Mouse (Mus musculus): ENCODE results near the gene Smtn. TPM values are rescaled to one million over a fixed set of nuclear protein-coding genes. Genes with fewer than 3 reads are reported as not detected.

The Smtn gene
- polyA plus RNA-seq, 1 experiment from 2014 or later: 75.1 TPM

- ATAC-seq: no peak
- H3K4me3 ChIP-seq (ENCODE audit: low read depth, low read length): no peak overlapping the region
- no peak for TF ChIP-seq CTCF (IDR thresholded peaks at IDR 0.05; ENCODE audit: low read depth)
- no peak overlapping the region for H3K9ac ChIP-seq (ENCODE audit: low read depth, low read length)
- no peak overlapping the region for H3K4me2 ChIP-seq (replicated peaks; ENCODE audit: low read depth)
- H3K27ac ChIP-seq (ENCODE audit: low read depth, low read length): peak overlapping the region; percentile 37
- H3K27me3 ChIP-seq (replicated peaks; ENCODE audit: control insufficient read depth, insufficient read depth, low read length): no peaks in the 10 kb centered on the region
- no peaks in the 10 kb centered on the region for H3K9me3 ChIP-seq (ENCODE audit: control insufficient read depth)
- WGBS: 45% methylated on average over 2 of the region's 2 CpGs
- H3K4me1 ChIP-seq (replicated peaks; ENCODE audit: control insufficient read depth, insufficient read depth, low read length): peaks cover 5% of the 10 kb centered on the region; the same call in 1 of the 2 replicates
- H3K36me3 ChIP-seq (ENCODE audit: control insufficient read depth, insufficient read depth): no peaks in the 10 kb centered on the region
Measured at GRCm38 (mm10) chr11:3510321-3510720, 30.1 kb downstream of the Smtn start.

GRCm38 (mm10) chr11:3509181-3510085 is 31.0 kb downstream of the Smtn start:
- no peaks in the 10 kb centered on the region for H3K36me3 ChIP-seq (ENCODE audit: control insufficient read depth, insufficient read depth)
- peaks cover 9% of the 10 kb centered on the region; the same call in 1 of the 2 replicates for H3K4me1 ChIP-seq (replicated peaks; ENCODE audit: control insufficient read depth, insufficient read depth, low read length)
- 0 out of 2 replicates have a peak overlapping the region, but pooled peaks have one; percentile 7 for H3K4me2 ChIP-seq (replicated peaks; ENCODE audit: low read depth)
- no peak overlapping the region for H3K9ac ChIP-seq (ENCODE audit: low read depth, low read length)
- no peaks in the 10 kb centered on the region for H3K9me3 ChIP-seq (ENCODE audit: control insufficient read depth)
- H3K27ac ChIP-seq (ENCODE audit: low read depth, low read length): peak overlapping the region; percentile 37
- WGBS: 33% methylated on average over 8 of the region's 8 CpGs
- no peak for TF ChIP-seq CTCF (IDR thresholded peaks at IDR 0.05; ENCODE audit: low read depth)
- H3K27me3 ChIP-seq (replicated peaks; ENCODE audit: control insufficient read depth, insufficient read depth, low read length): no peaks in the 10 kb centered on the region
- peak; percentile 40 for ATAC-seq
- no peak overlapping the region for H3K4me3 ChIP-seq (ENCODE audit: low read depth, low read length)

GRCm38 (mm10) chr11:3508226-3508625 is 32.2 kb downstream of the Smtn start:
- no peak for ATAC-seq
- no peak overlapping the region for H3K9ac ChIP-seq (ENCODE audit: low read depth, low read length)
- WGBS: 29% methylated on average over 7 of the region's 7 CpGs

GRCm38 (mm10) chr11:3503755-3504693 is 36.4 kb downstream of the Smtn start:
- H3K9me3 ChIP-seq (ENCODE audit: control insufficient read depth): no peaks in the 10 kb centered on the region
- no peaks in the 10 kb centered on the region for H3K27me3 ChIP-seq (replicated peaks; ENCODE audit: control insufficient read depth, insufficient read depth, low read length)
- H3K27ac ChIP-seq (ENCODE audit: low read depth, low read length): peak overlapping the region; percentile 46
- peak overlapping the region; percentile 46 for H3K4me3 ChIP-seq (ENCODE audit: low read depth, low read length)
- no peak for TF ChIP-seq CTCF (IDR thresholded peaks at IDR 0.05; ENCODE audit: low read depth)
- peak overlapping the region; percentile 76 for H3K4me2 ChIP-seq (replicated peaks; ENCODE audit: low read depth)
- peak overlapping the region; percentile 57 for H3K9ac ChIP-seq (ENCODE audit: low read depth, low read length)
- 0 out of 2 replicates have a peak, but pooled peaks have one; percentile 2 for ATAC-seq
- 0 out of 2 replicates have a peak, but pooled peaks cover 11% of the 10 kb centered on the region for H3K36me3 ChIP-seq (ENCODE audit: control insufficient read depth, insufficient read depth)
- WGBS: 34% methylated on average over 11 of the region's 11 CpGs
- peaks cover 6% of the 10 kb centered on the region; the same call in 1 of the 2 replicates for H3K4me1 ChIP-seq (replicated peaks; ENCODE audit: control insufficient read depth, insufficient read depth, low read length)

More at GRCm38 (mm10) chr11:3508226-3508625, 32.2 kb downstream of the Smtn start:
- Histone ChIP-seq H3K27me3 (replicated peaks; ENCODE audit: control insufficient read depth, insufficient read depth, low read length) (no peaks in the 10 kb centered on the region), H3K27ac (ENCODE audit: low read depth, low read length) (no peak overlapping the region), H3K36me3 (ENCODE audit: control insufficient read depth, insufficient read depth) (no peaks in the 10 kb centered on the region), H3K4me2 (replicated peaks; ENCODE audit: low read depth) (no peak overlapping the region), H3K4me1 (replicated peaks; ENCODE audit: control insufficient read depth, insufficient read depth, low read length) (peaks cover 9% of the 10 kb centered on the region; the same call in 1 of the 2 replicates), H3K9me3 (ENCODE audit: control insufficient read depth) (no peaks in the 10 kb centered on the region), H3K4me3 (ENCODE audit: low read depth, low read length) (no peak overlapping the region)
- TF ChIP-seq CTCF (IDR thresholded peaks at IDR 0.05; ENCODE audit: low read depth): no peak

GRCm38 (mm10) chr11:3502459-3503072 is 37.8 kb downstream of the Smtn start:
- Histone ChIP-seq H3K9me3 (ENCODE audit: control insufficient read depth) (no peaks in the 10 kb centered on the region), H3K4me2 (replicated peaks; ENCODE audit: low read depth) (no peak overlapping the region), H3K4me1 (replicated peaks; ENCODE audit: control insufficient read depth, insufficient read depth, low read length) (0 out of 2 replicates have a peak, but pooled peaks cover 4% of the 10 kb centered on the region), H3K36me3 (ENCODE audit: control insufficient read depth, insufficient read depth) (0 out of 2 replicates have a peak, but pooled peaks cover 11% of the 10 kb centered on the region), H3K27ac (ENCODE audit: low read depth, low read length) (no peak overlapping the region), H3K4me3 (ENCODE audit: low read depth, low read length) (no peak overlapping the region), H3K9ac (ENCODE audit: low read depth, low read length) (no peak overlapping the region), H3K27me3 (replicated peaks; ENCODE audit: control insufficient read depth, insufficient read depth, low read length) (no peaks in the 10 kb centered on the region)
- ATAC-seq: no peak
- TF ChIP-seq CTCF (IDR thresholded peaks at IDR 0.05; ENCODE audit: low read depth): no peak
- 87% methylated on average over 18 of the region's 18 CpGs for WGBS

Measured in intestine, postnatal 0 days (tissue).